Mouse (Mus musculus) heart, postnatal 36 days (tissue): ENCODE measurements around the gene Cops3. TPM values are rescaled to one million over a fixed set of nuclear protein-coding genes. Genes with fewer than 3 reads are reported as not detected.

Source experiments
- DNase-seq, 2 experiments: peaks; one replicate each; pipeline ENCODE4 v3.0.0; 2021 to 2022
- intact Hi-C: fragments of 180-260 bp; cut with DNase I; formaldehyde crosslinking; loops from one replicate; pipeline ENCODE4 v1.15.1; 2025
- total RNA-seq, 2 experiments: library from RNA; stranded (reverse); gene quantifications; 2 replicates each; pipeline ENCODE4 v1.2.3; 2021

The Cops3 gene
- total RNA-seq, 2 experiments from 2014 or later = 74.8 to 75.0 TPM

- intact Hi-C loops = no loop called here
- no peak for DNase-seq
These were observed 60.2 kb downstream of the Cops3 start for GRCm38 (mm10) chr11:59779406-59779805.

GRCm38 (mm10) chr11:59778874-59779223 is 60.8 kb downstream of the Cops3 start:
- DNase-seq = no peak
- intact Hi-C loops = no loop called here

- DNase-seq = peak; percentile 73 to 83
- intact Hi-C loops = no loop called here
These were observed 61.3 kb downstream of the Cops3 start for GRCm38 (mm10) chr11:59778181-59778873.

DNA sequence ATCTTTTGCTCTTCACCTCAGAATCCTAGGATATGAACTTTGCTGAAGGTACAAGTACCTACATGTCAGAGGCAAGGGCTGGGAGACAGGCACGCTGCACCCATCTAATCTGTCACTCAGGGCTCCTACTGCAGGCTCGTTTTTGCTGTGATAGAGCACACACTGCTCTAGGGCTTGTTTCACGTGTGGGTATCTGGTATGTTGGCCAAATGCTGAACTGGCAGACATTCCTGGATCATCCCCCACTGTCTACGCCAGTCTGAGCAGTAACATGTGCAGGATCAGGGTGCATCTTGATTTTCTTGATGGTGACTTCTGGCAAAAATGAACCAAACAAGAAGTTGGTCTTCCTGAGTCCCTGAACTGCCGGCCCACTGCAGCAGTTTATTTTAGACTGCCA is 62.4 kb downstream of the Cops3 start:
- intact Hi-C loops = no loop called here
- no peak for DNase-seq

DNA sequence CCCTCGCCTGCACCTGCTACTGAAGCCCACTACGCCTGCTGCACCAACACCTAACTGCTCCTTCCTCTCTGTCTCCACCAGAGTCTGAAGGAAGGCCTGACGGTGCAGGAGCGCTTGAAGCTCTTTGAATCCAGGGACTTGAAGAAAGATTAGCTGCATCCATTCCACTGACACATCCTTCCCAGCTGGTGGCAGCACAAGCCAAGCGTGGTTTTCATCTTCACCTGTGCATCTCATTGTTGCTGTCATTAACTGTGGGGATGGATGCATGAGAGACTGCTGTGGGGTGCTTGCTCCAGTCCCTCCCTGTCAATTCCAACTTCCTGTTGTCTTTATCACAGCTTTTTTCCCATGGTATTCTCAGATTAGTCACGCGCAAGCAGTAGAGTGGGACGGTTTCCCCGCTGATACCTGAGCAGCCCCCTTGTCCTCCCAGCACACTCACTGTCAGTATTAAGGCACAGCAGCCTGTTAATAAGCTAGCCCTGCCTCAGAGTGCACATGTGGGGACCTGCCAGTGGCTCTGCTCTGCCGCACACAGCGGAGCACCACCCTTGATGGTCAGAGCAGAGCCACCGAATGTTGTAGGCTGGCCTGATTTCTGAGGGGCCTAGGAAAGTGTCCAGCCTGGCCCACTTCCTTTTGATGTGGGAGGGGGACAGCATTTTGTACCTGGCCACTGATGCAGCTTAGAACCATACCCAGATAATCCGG is 64.0 kb downstream of the Cops3 start:
- DNase-seq = no peak
- intact Hi-C loops = loop anchor here (2.0 kb wide), 1 partner anchor 151 kb away; no protein-coding TSS in a partner anchor

GRCm38 (mm10) chr11:59774522-59774921 is 65.1 kb downstream of the Cops3 start:
- intact Hi-C loops = loop anchor here (2.0 kb wide), 1 partner anchor 150 kb away; no protein-coding TSS in a partner anchor
- DNase-seq = no peak

GRCm38 (mm10) chr11:59772902-59773301 is 66.7 kb downstream of the Cops3 start:
- intact Hi-C loops = no loop called here
- DNase-seq = no peak

- intact Hi-C loops = no loop called here
These were observed 67.3 kb downstream of the Cops3 start for GRCm38 (mm10) chr11:59772291-59772690.

DNA sequence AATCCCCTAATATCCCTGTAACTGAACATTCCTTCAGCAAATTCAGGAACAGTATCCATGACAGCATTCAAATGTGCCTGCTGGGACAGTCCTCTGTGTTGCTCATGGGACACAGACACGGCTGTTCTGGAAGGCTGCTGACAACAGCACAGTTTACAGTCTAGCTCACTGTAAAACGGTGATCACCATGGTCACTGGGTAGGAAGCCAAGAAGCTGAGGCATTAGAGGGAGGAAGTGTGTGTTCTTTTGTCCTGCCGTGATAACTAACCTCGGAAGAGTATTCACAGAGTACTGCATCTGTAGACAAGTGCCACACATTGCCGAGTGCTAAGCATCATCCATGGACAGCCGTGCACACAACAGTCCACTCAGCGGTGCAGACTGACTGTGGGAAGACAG is 68.9 kb downstream of the Cops3 start:
- no peak for DNase-seq
- intact Hi-C loops = no loop called here

More at GRCm38 (mm10) chr11:59772291-59772690, 67.3 kb downstream of the Cops3 start:
- no peak for DNase-seq

DNA sequence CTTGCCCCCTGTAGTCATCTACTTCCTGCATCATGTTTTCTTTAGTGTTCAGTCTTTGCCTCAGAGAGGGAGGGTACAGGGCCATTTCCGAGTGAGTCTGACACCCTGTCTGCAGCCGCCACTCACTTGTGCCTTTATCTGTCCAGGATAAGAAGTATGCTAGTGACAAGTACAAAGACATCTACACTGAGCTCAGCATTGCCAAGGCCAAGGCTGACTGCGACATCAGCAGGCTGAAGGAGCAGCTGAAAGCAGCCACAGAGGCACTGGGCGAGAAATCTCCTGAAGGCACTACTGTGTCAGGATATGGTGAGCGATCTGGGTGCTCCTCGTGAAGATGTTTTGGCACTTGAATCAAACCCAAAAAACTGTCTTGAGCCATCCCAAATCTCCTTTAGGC is 69.9 kb downstream of the Cops3 start:
- intact Hi-C loops = no loop called here
- DNase-seq = no peak

DNA sequence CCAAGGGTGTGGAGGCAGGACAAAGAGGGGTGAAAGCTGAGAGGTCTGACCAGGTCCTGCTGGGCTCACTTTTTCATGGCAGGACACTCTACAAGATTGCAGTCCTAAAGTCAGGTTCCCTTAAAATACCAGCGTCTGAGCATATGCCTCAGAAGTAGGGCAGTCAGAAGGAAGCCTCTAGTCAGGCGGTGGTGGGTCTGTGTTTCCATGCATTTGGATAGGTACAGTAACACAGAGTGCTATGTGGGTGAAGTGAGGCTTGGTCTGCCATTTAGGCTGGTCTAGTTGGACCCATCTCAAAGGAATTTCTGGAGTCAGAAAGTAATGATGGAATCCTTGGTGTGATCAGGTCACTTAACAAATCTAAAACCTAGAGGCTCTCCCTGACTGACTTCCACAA is 70.3 kb downstream of the Cops3 start:
- intact Hi-C loops = no loop called here
- DNase-seq = no peak

Other genes starting within 250 kb of the Cops3 start
- not detected for gene Olfr223, start 246.5 kb downstream of the Cops3 start, total RNA-seq
- 100 to 1,000 TPM; 137 to 147 TPM for gene Mprip, start 178.5 kb downstream of the Cops3 start, total RNA-seq
- gene Pld6, start 52.2 kb downstream of the Cops3 start, total RNA-seq = under 1 TPM; 0.22 to 0.54 TPM
- 10 to 100 TPM; 41.4 to 51.3 TPM for gene Flcn, start 29.8 kb downstream of the Cops3 start, total RNA-seq
- gene Nt5m, start 391 bp downstream of the Cops3 start, total RNA-seq = 10 to 100 TPM; 20.2 to 27.0 TPM
- 10 to 100 TPM; 26.2 to 26.6 TPM for gene Med9, start 108.4 kb upstream of the Cops3 start, total RNA-seq
- gene Rasd1, start 125.1 kb upstream of the Cops3 start, total RNA-seq = 1 to 10 TPM; 7.3 to 9.3 TPM
- gene Pemt, start 206.7 kb upstream of the Cops3 start, total RNA-seq = 1 to 10 TPM; 2.5 to 4.0 TPM